Mouse (Mus musculus): Measurements from ENCODE around the gene Gmppa.

DNA sequence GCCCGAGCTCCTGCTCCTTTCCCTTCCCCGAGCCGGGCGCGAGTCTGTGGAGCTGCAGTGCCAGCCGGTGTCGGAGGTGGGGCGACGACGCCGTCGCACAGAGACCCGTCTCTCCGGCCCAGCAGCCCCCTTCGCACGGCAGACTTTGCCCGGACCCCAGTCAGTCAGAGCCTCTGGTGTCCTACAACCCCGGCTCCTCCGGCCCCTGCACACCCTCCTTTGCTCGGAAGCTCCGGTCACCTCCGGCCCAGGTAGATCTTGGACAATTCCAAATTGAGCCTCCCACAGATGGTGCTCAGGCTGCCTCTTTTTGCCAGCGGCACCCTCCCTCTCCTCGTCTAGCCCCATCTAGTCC is 43.9 kb downstream of the Gmppa start:
- TF ChIP-seq POLR2A (IDR thresholded peaks at IDR 0.05; ENCODE audit: insufficient read depth, low read length) = no peak
- no peak for TF ChIP-seq EP300 (IDR thresholded peaks at IDR 0.05; ENCODE audit: insufficient read depth, low read depth, low read length)
- no peak for TF ChIP-seq CTCF (IDR thresholded peaks at IDR 0.05; ENCODE audit: low read depth, low read length)
